17 mouse cellular contexts compared by ENCODE assay signal in genomic region chr11:75160954-75161353, GRCm38 (mm10). TPM values are rescaled to one million over a fixed set of nuclear protein-coding genes. Genes with fewer than 3 reads are reported as not detected.
DNase-seq lines count a peak whose midpoint lies in the region; ATAC-seq and TF ChIP-seq lines count a peak whose summit lies in the region.
"Had no signal": no experiment of that assay in that cellular context is flagged by ENCODE, and none has a peak within 500 bp of the region (broad histone marks: within the 10 kb centered on the region; RNA-seq: fewer than 3 reads in every experiment).

No protein-coding gene starts in this region.

- H3K27me3 ChIP-seq in heart, embryonic 16.5 days (ENCODE audit: control insufficient read depth, insufficient read depth, low read length): peaks cover 6% of the 10 kb centered on the region; the same call in 1 of the 2 replicates
- H3K27me3 ChIP-seq in lung, postnatal 0 days (replicated peaks; ENCODE audit: insufficient read depth, low read length): no peaks in the 10 kb centered on the region
- H3K27me3 ChIP-seq in intestine, embryonic 16.5 days (replicated peaks; ENCODE audit: control insufficient read depth, insufficient read depth, low read length): peaks cover 4% of the 10 kb centered on the region
- H3K27me3 ChIP-seq in forebrain, embryonic 12.5 days: peaks cover 33% of the 10 kb centered on the region

- ATAC-seq in heart, embryonic 16.5 days (replicated peaks; ENCODE audit: extremely low read depth, insufficient read depth, low FRiP score): no peak
- ATAC-seq in lung, postnatal 0 days: no peak
- no peak for ATAC-seq in intestine, embryonic 16.5 days
- no peak for ATAC-seq in forebrain, embryonic 12.5 days (ENCODE audit: low FRiP score)
- ATAC-seq: CD4-positive, CD25-positive, alpha-beta regulatory T cell, adult 4 months; forebrain, embryonic 15.5 days; midbrain, embryonic 15.5 days had no signal

- H3K4me1 ChIP-seq in heart, embryonic 16.5 days (ENCODE audit: control insufficient read depth, insufficient read depth, low read length): peaks cover 28% of the 10 kb centered on the region
- peaks cover 14% of the 10 kb centered on the region; the same call in 1 of the 2 replicates for H3K4me1 ChIP-seq in lung, postnatal 0 days (ENCODE audit: insufficient read depth, low read depth, low read length)
- H3K4me1 ChIP-seq in intestine, embryonic 16.5 days (ENCODE audit: control insufficient read depth, insufficient read depth, low read length): peaks cover 56% of the 10 kb centered on the region
- peaks cover 7% of the 10 kb centered on the region for H3K4me1 ChIP-seq in forebrain, embryonic 12.5 days

- intact Hi-C loops in heart, postnatal 36 days (cut with DNase I): no loop called here

- no peak overlapping the region for H3K4me2 ChIP-seq in heart, embryonic 16.5 days (ENCODE audit: low read depth, low read length)
- no peak overlapping the region for H3K4me2 ChIP-seq in lung, postnatal 0 days (replicated peaks; ENCODE audit: low read depth, low read length)
- no peak overlapping the region for H3K4me2 ChIP-seq in intestine, embryonic 16.5 days (ENCODE audit: low read depth, low read length)
- H3K4me2 ChIP-seq in forebrain, embryonic 12.5 days: no peak overlapping the region
- H3K4me2 ChIP-seq: forebrain, embryonic 15.5 days; hindbrain, embryonic 15.5 days; midbrain, embryonic 15.5 days had no signal

- no peak for DNase-seq in heart, postnatal 36 days
- no peak for DNase-seq in lung, postnatal 0 days (ENCODE audit: low spot score)
- DNase-seq in lung, postnatal 14 days: no peak
- DNase-seq in frontal cortex, postnatal 36 days (ENCODE audit: low spot score in 2 of 2): no peak
- DNase-seq: adrenal gland, adult 2 months; cerebellum, adult 2 months; kidney, adult 8-10 months; liver; right cerebral cortex, postnatal 14 days; thymus, adult 18-20 months had no signal

- H3K9ac ChIP-seq in heart, embryonic 16.5 days (ENCODE audit: low read length): no peak overlapping the region
- no peak overlapping the region for H3K9ac ChIP-seq in lung, postnatal 0 days (replicated peaks; ENCODE audit: low read depth)
- no peak overlapping the region for H3K9ac ChIP-seq in intestine, embryonic 16.5 days (ENCODE audit: low read depth, low read length)
- H3K9ac ChIP-seq in forebrain, embryonic 12.5 days: no peak overlapping the region
- H3K9ac ChIP-seq: forebrain, embryonic 15.5 days; hindbrain, embryonic 15.5 days; midbrain, embryonic 15.5 days had no signal

- no peak for TF ChIP-seq CTCF in lung, postnatal 0 days (IDR thresholded peaks at IDR 0.05)

- H3K9me3 ChIP-seq in heart, embryonic 16.5 days (replicated peaks; ENCODE audit: control insufficient read depth, low read length): no peaks in the 10 kb centered on the region
- H3K9me3 ChIP-seq in lung, postnatal 0 days (ENCODE audit: low read length): no peaks in the 10 kb centered on the region
- H3K9me3 ChIP-seq in intestine, embryonic 16.5 days (ENCODE audit: control insufficient read depth, low read length): no peaks in the 10 kb centered on the region
- no peaks in the 10 kb centered on the region for H3K9me3 ChIP-seq in forebrain, embryonic 12.5 days
- H3K9me3 ChIP-seq: forebrain, embryonic 15.5 days; hindbrain, embryonic 15.5 days; midbrain, embryonic 15.5 days had no signal

- WGBS in heart, embryonic 16.5 days: 68% methylated on average over 7 of the region's 7 CpGs
- WGBS in lung, postnatal 0 days: 66% methylated on average over 7 of the region's 7 CpGs
- WGBS in intestine, embryonic 16.5 days: 59% methylated on average over 7 of the region's 7 CpGs
- whole genome bisulfite sequencing in forebrain, embryonic 12.5 days: 89% methylated on average over 7 of the region's 7 CpGs

- H3K4me3 ChIP-seq in heart, embryonic 16.5 days (ENCODE audit: low read length): no peak overlapping the region
- H3K4me3 ChIP-seq in lung, postnatal 0 days (ENCODE audit: low read depth, low read length): no peak overlapping the region
- H3K4me3 ChIP-seq in intestine, embryonic 16.5 days (ENCODE audit: low read length): no peak overlapping the region
- H3K4me3 ChIP-seq in forebrain, embryonic 12.5 days (replicated peaks): no peak overlapping the region
- H3K4me3 ChIP-seq: forebrain, embryonic 15.5 days; hindbrain, embryonic 15.5 days; midbrain, embryonic 15.5 days had no signal

- H3K36me3 ChIP-seq in heart, embryonic 16.5 days (ENCODE audit: control insufficient read depth, insufficient read depth): peaks cover 13% of the 10 kb centered on the region; the same call in 1 of the 2 replicates
- H3K36me3 ChIP-seq in lung, postnatal 0 days (ENCODE audit: insufficient read depth, low read length): peaks cover 22% of the 10 kb centered on the region
- peaks cover 12% of the 10 kb centered on the region for H3K36me3 ChIP-seq in intestine, embryonic 16.5 days (ENCODE audit: control insufficient read depth, insufficient read depth, low read length)
- H3K36me3 ChIP-seq in forebrain, embryonic 12.5 days (replicated peaks): peaks cover 53% of the 10 kb centered on the region

- no peak for TF ChIP-seq EP300 in lung, postnatal 0 days (IDR thresholded peaks at IDR 0.05)

- H3K27ac ChIP-seq in heart, embryonic 16.5 days (ENCODE audit: low read length): peak overlapping the region; percentile 40; the same call in 1 of the 2 replicates
- peak overlapping the region; percentile 62; the same call in 1 of the 2 replicates for H3K27ac ChIP-seq in lung, postnatal 0 days (ENCODE audit: low read length)
- peak overlapping the region; percentile 67 for H3K27ac ChIP-seq in intestine, embryonic 16.5 days (ENCODE audit: low read length)
- H3K27ac ChIP-seq in forebrain, embryonic 12.5 days: no peak overlapping the region
- H3K27ac ChIP-seq: forebrain, embryonic 15.5 days; hindbrain, embryonic 15.5 days; midbrain, embryonic 15.5 days had no signal

RNA-seq across cellular contexts. Expression of gene Hic1, which starts 8.4 kb away (rescaled TPM):
- polyA plus RNA-seq in heart, embryonic 16.5 days (2015; fragmentation: Nextera tagmentation; extraction: Ambion mirVana): 7.1 and 9.8 TPM in 2 replicates
- 10 to 100 TPM; 14.8 to 22.8 TPM for total RNA-seq in heart, postnatal 36 days (2021)
- 9.9 and 13.4 TPM in 2 replicates for polyA plus RNA-seq in lung, postnatal 0 days (2015; fragmentation: Nextera tagmentation; extraction: Ambion mirVana)
- polyA plus RNA-seq in intestine, embryonic 16.5 days (2015; fragmentation: Nextera tagmentation; extraction: Ambion mirVana): 7.1 and 8.6 TPM in 2 replicates
- 3.2 and 4.4 TPM in 2 replicates for polyA plus RNA-seq in forebrain, embryonic 12.5 days (2016; fragmentation: Nextera tagmentation; extraction: Ambion mirVana)

RNA-seq across cellular contexts. Expression of gene Ovca2, which starts 17.7 kb away (rescaled TPM):
- 18.4 and 18.7 TPM in 2 replicates for polyA plus RNA-seq in heart, embryonic 16.5 days (2015; fragmentation: Nextera tagmentation; extraction: Ambion mirVana)
- total RNA-seq in heart, postnatal 36 days (2021): 1 to 10 TPM; 5.3 to 7.2 TPM
- 19.7 and 22.0 TPM in 2 replicates for polyA plus RNA-seq in lung, postnatal 0 days (2015; fragmentation: Nextera tagmentation; extraction: Ambion mirVana)
- polyA plus RNA-seq in intestine, embryonic 16.5 days (2015; fragmentation: Nextera tagmentation; extraction: Ambion mirVana): 18.7 and 23.9 TPM in 2 replicates
- polyA plus RNA-seq in forebrain, embryonic 12.5 days (2016; fragmentation: Nextera tagmentation; extraction: Ambion mirVana): 24.3 and 25.3 TPM in 2 replicates

RNA-seq across cellular contexts. Expression of gene Dph1, which starts 30.1 kb away (rescaled TPM):
- 19.7 and 21.0 TPM in 2 replicates for polyA plus RNA-seq in heart, embryonic 16.5 days (2015; fragmentation: Nextera tagmentation; extraction: Ambion mirVana)
- 1 to 10 TPM; 9.0 to 9.7 TPM for total RNA-seq in heart, postnatal 36 days (2021)
- polyA plus RNA-seq in lung, postnatal 0 days (2015; fragmentation: Nextera tagmentation; extraction: Ambion mirVana): 11.3 and 14.8 TPM in 2 replicates
- 20.3 and 22.7 TPM in 2 replicates for polyA plus RNA-seq in intestine, embryonic 16.5 days (2015; fragmentation: Nextera tagmentation; extraction: Ambion mirVana)
- 15.7 and 16.6 TPM in 2 replicates for polyA plus RNA-seq in forebrain, embryonic 12.5 days (2016; fragmentation: Nextera tagmentation; extraction: Ambion mirVana)

RNA-seq across cellular contexts. Expression of gene Rtn4rl1, which starts 32.6 kb away (rescaled TPM):
- 12.4 and 13.1 TPM in 2 replicates for polyA plus RNA-seq in heart, embryonic 16.5 days (2015; fragmentation: Nextera tagmentation; extraction: Ambion mirVana)
- 10 to 100 TPM in 1 of 2 experiments, 1 to 10 TPM in 1; 6.0 to 10.0 TPM for total RNA-seq in heart, postnatal 36 days (2021)
- polyA plus RNA-seq in lung, postnatal 0 days (2015; fragmentation: Nextera tagmentation; extraction: Ambion mirVana): 3.6 and 4.3 TPM in 2 replicates
- polyA plus RNA-seq in intestine, embryonic 16.5 days (2015; fragmentation: Nextera tagmentation; extraction: Ambion mirVana): 1.5 and 1.6 TPM in 2 replicates
- polyA plus RNA-seq in forebrain, embryonic 12.5 days (2016; fragmentation: Nextera tagmentation; extraction: Ambion mirVana): 1.7 and 1.8 TPM in 2 replicates
